ENCODE assay signal across 34 mouse cellular contexts in the genomic region with DNA sequence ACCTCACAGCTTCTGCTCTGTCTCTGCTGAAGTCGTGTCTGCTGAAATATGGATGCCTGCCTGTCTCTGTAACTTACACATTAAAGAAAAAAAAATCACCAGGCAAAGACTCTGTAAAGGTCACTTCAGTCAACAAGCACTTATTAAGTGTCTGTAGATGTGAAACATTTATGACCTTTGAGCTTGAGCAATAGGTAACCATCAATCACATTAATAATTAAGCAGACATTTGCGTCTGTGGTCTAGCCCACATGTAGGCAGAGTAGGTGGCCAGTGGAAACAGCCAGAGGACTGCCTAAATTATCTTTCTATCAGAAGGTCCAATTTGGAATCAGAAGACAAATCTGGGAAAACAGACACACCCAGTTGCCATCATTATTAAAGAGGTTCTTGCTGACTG. TPM values are rescaled to one million over a fixed set of nuclear protein-coding genes. Genes with fewer than 3 reads are reported as not detected.
DNase-seq lines count a peak whose midpoint lies in the region; ATAC-seq and TF ChIP-seq lines count a peak whose summit lies in the region.
"Had no signal": no experiment of that assay in that cellular context is flagged by ENCODE, and none has a peak within 500 bp of the region (broad histone marks: within the 10 kb centered on the region; RNA-seq: fewer than 3 reads in every experiment).

No protein-coding gene starts in this region.

- WGBS in kidney, adult 2 months = 43% methylated on average over 2 of the region's 2 CpGs
- 28% methylated on average over 2 of the region's 2 CpGs for WGBS in liver, adult 2 months
- WGBS in liver, embryonic 12.5 days (ENCODE audit: insufficient replicate concordance) = 73% methylated on average over 2 of the region's 2 CpGs
- WGBS in intestine, embryonic 16.5 days = 41% methylated on average over 2 of the region's 2 CpGs

- H3K4me1 ChIP-seq in kidney, adult 2 months (ENCODE audit: control insufficient read depth, insufficient read depth, low read length) = peaks cover 4% of the 10 kb centered on the region
- H3K4me1 ChIP-seq in liver, adult 2 months (ENCODE audit: control insufficient read depth, insufficient read depth, low read length) = peaks cover 6% of the 10 kb centered on the region
- H3K4me1 ChIP-seq in liver, embryonic 12.5 days = no peaks in the 10 kb centered on the region
- H3K4me1 ChIP-seq in intestine, embryonic 16.5 days (ENCODE audit: control insufficient read depth, insufficient read depth, low read length) = no peaks in the 10 kb centered on the region
- H3K4me1 ChIP-seq: embryonic facial prominence, embryonic 13.5 days; forebrain, embryonic 13.5 days; heart, embryonic 12.5 days; heart, embryonic 15.5 days; hindbrain, embryonic 13.5 days had no signal

- H3K27ac ChIP-seq in kidney, adult 2 months (ENCODE audit: insufficient read depth, low read depth, low read length) = no peak overlapping the region
- no peak overlapping the region for H3K27ac ChIP-seq in liver, adult 2 months (replicated peaks; ENCODE audit: insufficient read depth, low read depth, low read length)
- H3K27ac ChIP-seq in liver, embryonic 12.5 days = no peak overlapping the region
- H3K27ac ChIP-seq in intestine, embryonic 16.5 days (ENCODE audit: low read length) = no peak overlapping the region
- H3K27ac ChIP-seq: embryonic facial prominence, embryonic 13.5 days; forebrain, embryonic 10.5 days; forebrain, embryonic 13.5 days; heart, embryonic 15.5 days; hindbrain, embryonic 10.5 days; hindbrain, embryonic 13.5 days had no signal

- no peak overlapping the region for H3K4me3 ChIP-seq in kidney, adult 2 months (ENCODE audit: insufficient read depth, low read depth, low read length)
- H3K4me3 ChIP-seq in liver, adult 2 months (ENCODE audit: insufficient read depth, low read depth, low read length) = no peak overlapping the region
- no peak overlapping the region for H3K4me3 ChIP-seq in liver, embryonic 12.5 days
- no peak overlapping the region for H3K4me3 ChIP-seq in intestine, embryonic 16.5 days (ENCODE audit: low read length)
- H3K4me3 ChIP-seq: embryonic facial prominence, embryonic 13.5 days; erythroblast, embryonic 14.5 days; forebrain, embryonic 10.5 days; forebrain, embryonic 13.5 days; heart, embryonic 12.5 days; heart, embryonic 15.5 days; hindbrain, embryonic 10.5 days; hindbrain, embryonic 13.5 days had no signal

- H3K79me2 ChIP-seq in liver, adult 2 months (ENCODE audit: control insufficient read depth, insufficient read depth, low read length) = no peaks in the 10 kb centered on the region

- TF ChIP-seq POLR2A in kidney, adult 2 months (IDR thresholded peaks at IDR 0.05; ENCODE audit: low read depth, low read length) = no peak
- TF ChIP-seq POLR2A in liver, adult 2 months (IDR thresholded peaks at IDR 0.05; ENCODE audit: extremely low read depth, insufficient read depth, low read length) = no peak

- H3K9ac ChIP-seq in liver, adult 2 months (ENCODE audit: low read depth, low read length) = no peak overlapping the region
- no peak overlapping the region for H3K9ac ChIP-seq in liver, embryonic 12.5 days
- no peak overlapping the region for H3K9ac ChIP-seq in intestine, embryonic 16.5 days (ENCODE audit: low read depth, low read length)
- H3K9ac ChIP-seq: embryonic facial prominence, embryonic 13.5 days; forebrain, embryonic 13.5 days; heart, embryonic 12.5 days; heart, embryonic 15.5 days; hindbrain, embryonic 13.5 days had no signal

- TF ChIP-seq CTCF in kidney, adult 2 months (conservative IDR thresholded peaks at IDR 0.05; ENCODE audit: insufficient read depth, insufficient read length, low read depth, low read length) = no peak
- TF ChIP-seq CTCF in liver, adult 2 months (IDR thresholded peaks at IDR 0.05; ENCODE audit: low read depth, low read length) = no peak

- no peaks in the 10 kb centered on the region for H3K9me3 ChIP-seq in liver, embryonic 12.5 days (replicated peaks)
- no peaks in the 10 kb centered on the region for H3K9me3 ChIP-seq in intestine, embryonic 16.5 days (ENCODE audit: control insufficient read depth, low read length)
- H3K9me3 ChIP-seq: embryonic facial prominence, embryonic 13.5 days; forebrain, embryonic 10.5 days; forebrain, embryonic 13.5 days; G1E; heart, embryonic 15.5 days; hindbrain, embryonic 10.5 days; hindbrain, embryonic 13.5 days had no signal

- ATAC-seq in liver, embryonic 12.5 days = no peak
- ATAC-seq in intestine, embryonic 16.5 days = peak; percentile 50; the same call in 1 of the 2 replicates
- ATAC-seq: forebrain, embryonic 13.5 days; forebrain, embryonic 16.5 days; hindbrain, embryonic 16.5 days; Patski had no signal

- no peaks in the 10 kb centered on the region for H3K36me3 ChIP-seq in kidney, adult 2 months (ENCODE audit: control insufficient read depth, insufficient read depth, low read length)
- no peaks in the 10 kb centered on the region for H3K36me3 ChIP-seq in liver, adult 2 months (ENCODE audit: control insufficient read depth, insufficient read depth, low read length)
- H3K36me3 ChIP-seq in liver, embryonic 12.5 days = no peaks in the 10 kb centered on the region
- no peaks in the 10 kb centered on the region for H3K36me3 ChIP-seq in intestine, embryonic 16.5 days (ENCODE audit: control insufficient read depth, insufficient read depth, low read length)
- H3K36me3 ChIP-seq: embryonic facial prominence, embryonic 13.5 days; forebrain, embryonic 10.5 days; G1E; heart, embryonic 12.5 days; heart, embryonic 15.5 days; hindbrain, embryonic 10.5 days; hindbrain, embryonic 13.5 days had no signal

- no peak overlapping the region for H3K4me2 ChIP-seq in liver, embryonic 12.5 days
- no peak overlapping the region for H3K4me2 ChIP-seq in intestine, embryonic 16.5 days (ENCODE audit: low read depth, low read length)
- H3K4me2 ChIP-seq: embryonic facial prominence, embryonic 13.5 days; forebrain, embryonic 13.5 days; heart, embryonic 12.5 days; heart, embryonic 15.5 days; hindbrain, embryonic 13.5 days had no signal

- DNase-seq in kidney, adult 2 months = peak; percentile 27
- DNase-seq in kidney, postnatal 25 days = no peak
- DNase-seq in liver, adult 2 months (ENCODE audit: extremely low read depth, low read depth, low spot score) = peak; percentile 85
- DNase-seq in fat pad, adult 2 months (ENCODE audit: extremely low read depth, low read depth, low spot score) = peak; percentile 37
- DNase-seq in embryo, embryonic 10.5 days (ENCODE audit: low spot score) = no peak
- DNase-seq in urinary bladder, adult 2 months (ENCODE audit: low spot score) = no peak
- DNase-seq: adrenal gland, postnatal 10 days; adrenal gland, postnatal 36 days; B cell, adult 2 months; cerebellum, adult 18-20 months; cerebellum, adult 9-10 months; cerebellum, postnatal 14 days; gastrocnemius, postnatal 10 days; gastrocnemius, postnatal 36 days; heart, postnatal 10 days; heart, postnatal 36 days had no signal

- no peaks in the 10 kb centered on the region; the same call in 1 of the 2 replicates for H3K27me3 ChIP-seq in kidney, adult 2 months (replicated peaks; ENCODE audit: control insufficient read depth, insufficient read depth, low read length)
- H3K27me3 ChIP-seq in liver, adult 2 months (ENCODE audit: control insufficient read depth, insufficient read depth, low read length) = no peaks in the 10 kb centered on the region
- no peaks in the 10 kb centered on the region for H3K27me3 ChIP-seq in liver, embryonic 12.5 days (replicated peaks)
- no peaks in the 10 kb centered on the region for H3K27me3 ChIP-seq in intestine, embryonic 16.5 days (replicated peaks; ENCODE audit: control insufficient read depth, insufficient read depth, low read length)
- H3K27me3 ChIP-seq: CH12.LX; embryonic facial prominence, embryonic 13.5 days; forebrain, embryonic 13.5 days; heart, embryonic 12.5 days; heart, embryonic 15.5 days; hindbrain, embryonic 13.5 days; Patski had no signal

RNA-seq across cellular contexts. Expression of gene Dapl1, which starts 32.8 kb away (rescaled TPM):
- 0.20 and 1.3 TPM in 2 replicates for polyA plus RNA-seq in kidney, adult 2 months (2012; rRNA removed)
- not detected in 2 replicates for total RNA-seq in liver, adult 2 months (2014; rRNA removed)
- polyA plus RNA-seq in liver, adult 2 months (2012; rRNA removed) = not detected in 2 replicates
- polyA plus RNA-seq in liver, embryonic 12.5 days (2016; fragmentation: Nextera tagmentation; extraction: Ambion mirVana) = not detected in 2 replicates
- polyA plus RNA-seq in intestine, embryonic 16.5 days (2015; fragmentation: Nextera tagmentation; extraction: Ambion mirVana) = not detected in 2 replicates
- polyA plus RNA-seq in urinary bladder, adult 2 months (2012; rRNA removed) = 3.0 and 5.8 TPM in 2 replicates
- total RNA-seq: adrenal gland, adult 18-20 months; adrenal gland, postnatal 36 days; CH12.LX; G1E; gastrocnemius, adult 18-20 months; gastrocnemius, postnatal 10 days; gastrocnemius, postnatal 36 days; granulocyte monocyte progenitor cell, adult 5-6 weeks; heart, postnatal 10 days; heart, postnatal 36 days had no signal
- polyA plus RNA-seq: erythroblast, embryonic 14.5 days; forebrain, embryonic 13.5 days; forebrain, embryonic 16.5 days; G1E; hindbrain, embryonic 13.5 days; Patski had no signal

Comparison
In these comparisons a context has a peak if more than half of its experiments do, and no peak if none do; other contexts are left out.
1. DNase-seq: peak in kidney, adult 2 months (single experiment), liver, adult 2 months (single experiment) and fat pad, adult 2 months (single experiment); none in kidney, postnatal 25 days (0 of 2), embryo, embryonic 10.5 days (single experiment) and urinary bladder, adult 2 months (single experiment).